Mouse (Mus musculus) myocyte (in vitro differentiated cells): ENCODE measurements around the gene Tgfbr1.

Source experiments
- CEBPB ChIP-seq: IDR thresholded peaks from 2 replicates; pipeline ENCODE4 v1.6.1; 2011; ENCODE audit warnings: mild to moderate bottlenecking, moderate library complexity; ENCODE audit not compliant: poor library complexity, insufficient read depth, severe bottlenecking
- E2F4 ChIP-seq: IDR thresholded peaks from one replicate; pipeline ENCODE4 v1.6.1; 2011; ENCODE audit warnings: mild to moderate bottlenecking, control low read depth, moderate library complexity; ENCODE audit not compliant: insufficient read depth
- MAX ChIP-seq: IDR thresholded peaks from one replicate; pipeline ENCODE4 v1.6.1; 2011; ENCODE audit warnings: low read depth, mild to moderate bottlenecking, control low read depth
- MYOD1 ChIP-seq, 3 experiments: IDR thresholded peaks; one replicate each; pipeline ENCODE4 v1.6.1; 2011; ENCODE audit warnings: control low read depth in 2 of 3, low read depth in 2 of 3, mild to moderate bottlenecking in 2 of 3, moderate library complexity in 1 of 3; ENCODE audit not compliant: insufficient read length in 2 of 3, control insufficient read depth in 1 of 3
- MYOG ChIP-seq, 3 experiments: IDR thresholded peaks; one replicate each; pipeline ENCODE4 v1.6.1; 2011; ENCODE audit warnings: control low read depth in 2 of 3, low read depth in 2 of 3, mild to moderate bottlenecking in 2 of 3; ENCODE audit not compliant: insufficient read length in 2 of 3, control insufficient read depth in 1 of 3, insufficient read depth in 1 of 3
- POLR2A ChIP-seq: IDR thresholded peaks from one replicate; pipeline ENCODE4 v1.6.1; 2011; ENCODE audit warnings: low read depth, mild to moderate bottlenecking, control low read depth, moderate library complexity; ENCODE audit not compliant: insufficient read length
- POLR2AphosphoS2 ChIP-seq: IDR thresholded peaks from one replicate; pipeline ENCODE4 v1.6.1; 2011; ENCODE audit warnings: low read depth, control low read depth; ENCODE audit not compliant: insufficient read length
- REST ChIP-seq: IDR thresholded peaks from one replicate; pipeline ENCODE4 v1.6.1; 2011; ENCODE audit warnings: mild to moderate bottlenecking, control low read depth, moderate library complexity; ENCODE audit not compliant: insufficient read depth, insufficient read length
- SRF ChIP-seq: IDR thresholded peaks from one replicate; pipeline ENCODE4 v1.6.1; 2011; ENCODE audit warnings: low read depth; ENCODE audit not compliant: control insufficient read depth, insufficient read length
- TCF12 ChIP-seq: IDR thresholded peaks from one replicate; pipeline ENCODE4 v1.6.1; 2011; ENCODE audit warnings: mild to moderate bottlenecking, control low read depth; ENCODE audit not compliant: poor library complexity, insufficient read depth, severe bottlenecking
- TCF3 ChIP-seq: IDR thresholded peaks from one replicate; pipeline ENCODE4 v1.6.1; 2011; ENCODE audit warnings: low read depth, control low read depth; ENCODE audit not compliant: insufficient read length
- USF1 ChIP-seq: IDR thresholded peaks from one replicate; pipeline ENCODE4 v1.6.1; 2011; ENCODE audit warnings: low read depth, mild to moderate bottlenecking, control low read depth, moderate library complexity

- no peak for TF ChIP-seq TCF12
- TF ChIP-seq CEBPB = no peak
- no peak for TF ChIP-seq USF1
- no peak for TF ChIP-seq MYOD1 (IDR thresholded peaks at IDR 0.05; ENCODE audit: control insufficient read depth in 1 of 3, insufficient read length in 2 of 3, low read depth in 2 of 3)
- TF ChIP-seq REST = no peak
- TF ChIP-seq POLR2A = no peak
- no peak for TF ChIP-seq POLR2AphosphoS2
- no peak for TF ChIP-seq SRF
- TF ChIP-seq E2F4 = no peak
- TF ChIP-seq MYOG (IDR thresholded peaks at IDR 0.05; ENCODE audit: control insufficient read depth in 1 of 3, insufficient read depth in 1 of 3, insufficient read length in 2 of 3, low read depth in 2 of 3) = no peak
- TF ChIP-seq MAX = no peak
- no peak for TF ChIP-seq TCF3
Observed at GRCm38 (mm10) chr4:47311467-47311866, 41.6 kb upstream of the Tgfbr1 start.
